Mouse (Mus musculus): ENCODE measurements at regions not wholly inside any gene's neighbourhood (a gene's known extent, or its start where the extent isn't known, plus 50 kb on each side); places are given as distances from the start of the nearest gene placed in this dataset.

- Histone ChIP-seq H3K9ac (ENCODE audit: low read length) (no peak overlapping the region), H3K27ac (replicated peaks in 1 of 2; ENCODE audit: control insufficient read depth in 1 of 2, insufficient read depth in 1 of 2, low read depth in 2 of 2, low read length in 2 of 2) (no peak overlapping the region), H3K27me3 (ENCODE audit: control insufficient read depth, insufficient read depth, low read length) (no peaks in the 10 kb centered on the region), H3K9me3 (ENCODE audit: control insufficient read depth, low read length) (no peaks in the 10 kb centered on the region), H3K4me1 (ENCODE audit: control insufficient read depth in 2 of 2, insufficient read depth in 2 of 2, low read length in 2 of 2) (peaks cover 0 to 3% of the 10 kb centered on the region in 2 experiments; a peak in 1 of 4 replicates), H3K4me3 (ENCODE audit: control insufficient read depth in 1 of 2, insufficient read depth in 1 of 2, low read depth in 1 of 2, low read length in 2 of 2) (no peak overlapping the region), H3K36me3 (ENCODE audit: control insufficient read depth, insufficient read depth, low read length) (no peaks in the 10 kb centered on the region), H3K4me2 (ENCODE audit: low read length) (no peak overlapping the region)
- no peak for ATAC-seq (ENCODE audit: insufficient number of reproducible peaks, insufficient read depth, low FRiP score, low read depth)
- WGBS = 69% methylated on average over 8 of the region's 8 CpGs
Measured at GRCm38 (mm10) chr1:156999947-157000346, 60.5 kb upstream of the Ralgps2 start.

GRCm38 (mm10) chr1:156999272-156999671, 59.8 kb upstream of the Ralgps2 start:
- Histone ChIP-seq H3K27me3 (ENCODE audit: control insufficient read depth, insufficient read depth, low read length) (no peaks in the 10 kb centered on the region), H3K9me3 (ENCODE audit: control insufficient read depth, low read length) (no peaks in the 10 kb centered on the region), H3K4me1 (ENCODE audit: control insufficient read depth in 2 of 2, insufficient read depth in 2 of 2, low read length in 2 of 2) (peaks cover 0 to 3% of the 10 kb centered on the region in 2 experiments; a peak in 1 of 4 replicates), H3K27ac (replicated peaks in 1 of 2; ENCODE audit: control insufficient read depth in 1 of 2, insufficient read depth in 1 of 2, low read depth in 2 of 2, low read length in 2 of 2) (no peak overlapping the region), H3K4me2 (ENCODE audit: low read length) (no peak overlapping the region), H3K4me3 (ENCODE audit: control insufficient read depth in 1 of 2, insufficient read depth in 1 of 2, low read depth in 1 of 2, low read length in 2 of 2) (no peak overlapping the region), H3K9ac (ENCODE audit: low read length) (no peak overlapping the region), H3K36me3 (ENCODE audit: control insufficient read depth, insufficient read depth, low read length) (no peaks in the 10 kb centered on the region)
- no peak for ATAC-seq (ENCODE audit: insufficient number of reproducible peaks, insufficient read depth, low FRiP score, low read depth)
- 90% methylated on average over 8 of the region's 8 CpGs for WGBS

GRCm38 (mm10) chr1:156997476-156998305, 58.3 kb upstream of the Ralgps2 start:
- no peak overlapping the region for H3K4me2 ChIP-seq (ENCODE audit: low read length)
- H3K9me3 ChIP-seq (ENCODE audit: control insufficient read depth, low read length) = no peaks in the 10 kb centered on the region
- ATAC-seq (ENCODE audit: insufficient number of reproducible peaks, insufficient read depth, low FRiP score, low read depth) = no peak
- H3K36me3 ChIP-seq (ENCODE audit: control insufficient read depth, insufficient read depth, low read length) = no peaks in the 10 kb centered on the region
- H3K4me3 ChIP-seq (ENCODE audit: control insufficient read depth in 1 of 2, insufficient read depth in 1 of 2, low read depth in 1 of 2, low read length in 2 of 2) = no peak overlapping the region
- no peaks in the 10 kb centered on the region for H3K27me3 ChIP-seq (ENCODE audit: control insufficient read depth, insufficient read depth, low read length)
- H3K9ac ChIP-seq (ENCODE audit: low read length) = no peak overlapping the region
- peaks cover 0 to 3% of the 10 kb centered on the region in 2 experiments; a peak in 1 of 4 replicates for H3K4me1 ChIP-seq (ENCODE audit: control insufficient read depth in 2 of 2, insufficient read depth in 2 of 2, low read length in 2 of 2)
- WGBS = 67% methylated on average over 12 of the region's 12 CpGs
- H3K27ac ChIP-seq (replicated peaks in 1 of 2; ENCODE audit: control insufficient read depth in 1 of 2, insufficient read depth in 1 of 2, low read depth in 2 of 2, low read length in 2 of 2) = no peak overlapping the region

- 92% methylated on average over 10 of the region's 10 CpGs for WGBS
- Histone ChIP-seq H3K27ac (replicated peaks in 1 of 2; ENCODE audit: control insufficient read depth in 1 of 2, insufficient read depth in 1 of 2, low read depth in 2 of 2, low read length in 2 of 2) (no peak overlapping the region), H3K9me3 (ENCODE audit: control insufficient read depth, low read length) (no peaks in the 10 kb centered on the region), H3K4me1 (ENCODE audit: control insufficient read depth in 2 of 2, insufficient read depth in 2 of 2, low read length in 2 of 2) (peaks cover 0 to 3% of the 10 kb centered on the region in 2 experiments; a peak in 1 of 4 replicates), H3K27me3 (ENCODE audit: control insufficient read depth, insufficient read depth, low read length) (no peaks in the 10 kb centered on the region), H3K36me3 (ENCODE audit: control insufficient read depth, insufficient read depth, low read length) (no peaks in the 10 kb centered on the region), H3K4me3 (ENCODE audit: control insufficient read depth in 1 of 2, insufficient read depth in 1 of 2, low read depth in 1 of 2, low read length in 2 of 2) (no peak overlapping the region), H3K9ac (ENCODE audit: low read length) (no peak overlapping the region), H3K4me2 (ENCODE audit: low read length) (no peak overlapping the region)
- no peak for ATAC-seq (ENCODE audit: insufficient number of reproducible peaks, insufficient read depth, low FRiP score, low read depth)
Measured at GRCm38 (mm10) chr1:156997033-156997432, 57.6 kb upstream of the Ralgps2 start.

- Histone ChIP-seq H3K4me1 (ENCODE audit: control insufficient read depth in 2 of 2, insufficient read depth in 2 of 2, low read length in 2 of 2) (peaks cover 0 to 3% of the 10 kb centered on the region in 2 experiments; a peak in 1 of 4 replicates), H3K27ac (replicated peaks in 1 of 2; ENCODE audit: control insufficient read depth in 1 of 2, insufficient read depth in 1 of 2, low read depth in 2 of 2, low read length in 2 of 2) (no peak overlapping the region), H3K4me2 (ENCODE audit: low read length) (no peak overlapping the region), H3K4me3 (ENCODE audit: control insufficient read depth in 1 of 2, insufficient read depth in 1 of 2, low read depth in 1 of 2, low read length in 2 of 2) (no peak overlapping the region), H3K36me3 (ENCODE audit: control insufficient read depth, insufficient read depth, low read length) (no peaks in the 10 kb centered on the region), H3K27me3 (ENCODE audit: control insufficient read depth, insufficient read depth, low read length) (no peaks in the 10 kb centered on the region), H3K9ac (ENCODE audit: low read length) (no peak overlapping the region), H3K9me3 (ENCODE audit: control insufficient read depth, low read length) (no peaks in the 10 kb centered on the region)
- no peak for ATAC-seq (ENCODE audit: insufficient number of reproducible peaks, insufficient read depth, low FRiP score, low read depth)
- WGBS = 90% methylated on average over 10 of the region's 10 CpGs
Measured at GRCm38 (mm10) chr1:156996084-156996880, 56.9 kb upstream of the Ralgps2 start.

GRCm38 (mm10) chr1:156995180-156995951, 55.9 kb upstream of the Ralgps2 start:
- Histone ChIP-seq H3K27ac (replicated peaks in 1 of 2; ENCODE audit: control insufficient read depth in 1 of 2, insufficient read depth in 1 of 2, low read depth in 2 of 2, low read length in 2 of 2) (no peak overlapping the region), H3K4me3 (ENCODE audit: control insufficient read depth in 1 of 2, insufficient read depth in 1 of 2, low read depth in 1 of 2, low read length in 2 of 2) (no peak overlapping the region), H3K9me3 (ENCODE audit: control insufficient read depth, low read length) (no peaks in the 10 kb centered on the region), H3K9ac (ENCODE audit: low read length) (no peak overlapping the region), H3K27me3 (ENCODE audit: control insufficient read depth, insufficient read depth, low read length) (no peaks in the 10 kb centered on the region), H3K4me2 (ENCODE audit: low read length) (no peak overlapping the region), H3K36me3 (ENCODE audit: control insufficient read depth, insufficient read depth, low read length) (no peaks in the 10 kb centered on the region), H3K4me1 (ENCODE audit: control insufficient read depth in 2 of 2, insufficient read depth in 2 of 2, low read length in 2 of 2) (peaks cover 0 to 3% of the 10 kb centered on the region in 2 experiments; a peak in 1 of 4 replicates)
- ATAC-seq (ENCODE audit: insufficient number of reproducible peaks, insufficient read depth, low FRiP score, low read depth) = no peak
- 79% methylated on average over 7 of the region's 7 CpGs for WGBS

GRCm38 (mm10) chr1:156994644-156995016, 55.2 kb upstream of the Ralgps2 start:
- Histone ChIP-seq H3K4me3 (ENCODE audit: control insufficient read depth in 1 of 2, insufficient read depth in 1 of 2, low read depth in 1 of 2, low read length in 2 of 2) (no peak overlapping the region), H3K27ac (replicated peaks in 1 of 2; ENCODE audit: control insufficient read depth in 1 of 2, insufficient read depth in 1 of 2, low read depth in 2 of 2, low read length in 2 of 2) (no peak overlapping the region), H3K4me1 (ENCODE audit: control insufficient read depth in 2 of 2, insufficient read depth in 2 of 2, low read length in 2 of 2) (no peaks in the 10 kb centered on the region), H3K4me2 (ENCODE audit: low read length) (no peak overlapping the region), H3K36me3 (ENCODE audit: control insufficient read depth, insufficient read depth, low read length) (no peaks in the 10 kb centered on the region), H3K9me3 (ENCODE audit: control insufficient read depth, low read length) (no peaks in the 10 kb centered on the region), H3K9ac (ENCODE audit: low read length) (no peak overlapping the region), H3K27me3 (ENCODE audit: control insufficient read depth, insufficient read depth, low read length) (no peaks in the 10 kb centered on the region)
- WGBS = 93% methylated on average over 2 of the region's 2 CpGs
- ATAC-seq (ENCODE audit: insufficient number of reproducible peaks, insufficient read depth, low FRiP score, low read depth) = no peak
